Mouse (Mus musculus) small intestine, adult 2 months (tissue): ENCODE measurements around the gene Trem2.

Source experiments
- CTCF ChIP-seq: fragments of 200-500 bp; IDR thresholded peaks from 2 replicates; pipeline ENCODE4 v1.5.1; 2012; ENCODE audit warnings: low read depth, mild to moderate bottlenecking, control low read depth, inconsistent platforms, low read length, moderate library complexity, mixed read lengths; ENCODE audit not compliant: insufficient replicate concordance, insufficient read length; ENCODE audit errors: extremely low read depth
- POLR2A ChIP-seq: fragments of 200-500 bp; IDR thresholded peaks from 2 replicates; pipeline ENCODE4 v1.6.1; 2012; ENCODE audit warnings: low read depth, mild to moderate bottlenecking, control low read depth, inconsistent platforms, low read length, moderate library complexity

GRCm38 (mm10) chr17:48402751-48403150 lies 56.5 kb downstream of the Trem2 start:
- TF ChIP-seq CTCF (no peak), POLR2A (no peak)
